In the genomic region with DNA sequence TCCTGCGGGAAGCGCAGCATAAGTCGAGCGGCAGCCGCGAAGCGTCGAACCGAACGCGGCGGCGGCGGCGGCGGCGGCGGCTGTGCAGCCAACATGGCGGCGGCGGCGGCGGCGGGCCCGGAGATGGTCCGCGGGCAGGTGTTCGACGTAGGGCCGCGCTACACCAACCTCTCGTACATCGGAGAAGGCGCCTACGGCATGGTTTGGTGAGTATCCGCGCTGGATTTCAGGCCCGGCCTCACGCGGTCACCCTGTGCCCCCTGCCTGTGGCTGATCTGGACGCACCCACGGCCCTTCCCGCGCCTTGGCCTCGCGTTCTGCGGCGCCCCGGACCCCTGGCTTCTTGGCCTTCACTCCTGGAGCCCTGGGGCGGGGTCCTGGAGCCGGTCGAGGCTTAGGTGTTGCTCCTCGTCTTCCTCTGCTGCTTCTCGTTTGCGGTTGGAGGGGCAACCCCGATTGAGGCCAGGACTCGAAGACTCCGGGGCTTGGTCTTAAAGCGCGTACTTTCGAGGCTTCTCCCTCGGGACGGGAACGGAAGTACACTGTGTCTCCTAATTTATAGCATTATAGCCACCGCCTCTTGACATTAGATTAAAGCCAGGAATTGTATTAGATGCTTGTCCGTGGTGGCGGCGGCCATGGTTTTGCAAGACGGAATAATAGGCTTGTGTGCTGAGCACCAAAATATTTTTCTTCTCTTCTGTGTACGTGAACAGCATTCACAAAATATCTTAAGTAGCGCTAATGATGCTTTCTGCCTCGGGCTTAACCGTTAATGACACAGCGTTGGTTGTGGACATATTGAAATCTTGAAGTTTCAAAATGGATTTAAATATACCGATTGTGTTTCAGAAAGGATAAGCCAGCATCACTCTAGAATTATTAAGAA, we compare ENCODE assay signal across 8 mouse cellular contexts. TPM values are rescaled to one million over a fixed set of nuclear protein-coding genes. Genes with fewer than 3 reads are reported as not detected.
A peak's percentile ranks its signal among the peaks of the same experiment; 100 is the strongest.
DNase-seq lines count a peak whose midpoint lies in the region; ATAC-seq and TF ChIP-seq lines count a peak whose summit lies in the region.

No protein-coding gene starts in this region.

- under 1% methylated on average over 75 of the region's 75 CpGs for WGBS in large intestine, adult 2 months

- peak overlapping the region; percentile 88 for H3K4me3 ChIP-seq in layer of hippocampus, adult 2 months

- intact Hi-C loops in heart, postnatal 25 days (cut with DNase I): no loop called here

- DNase-seq in layer of hippocampus, adult 2 months (ENCODE audit: low spot score in 2 of 2): no peak
- DNase-seq in layer of hippocampus, adult 9-11 months: no peak
- peak; percentile 81 for DNase-seq in adrenal gland, adult 2 months
- DNase-seq in heart, postnatal 25 days (ENCODE audit: low spot score): peak; percentile 40
- peak; percentile 28 for DNase-seq in large intestine, adult 2 months (ENCODE audit: low read depth, low spot score)
- DNase-seq in spleen, postnatal 4 days (ENCODE audit: low spot score in 2 of 2): peak; percentile 64 to 83

- TF ChIP-seq CTCF in layer of hippocampus, adult 2 months (conservative IDR thresholded peaks at IDR 0.05): no peak

- ATAC-seq in erythroid progenitor cell, adult 5-6 weeks (replicated peaks; ENCODE audit: low FRiP score, poor library complexity, severe bottlenecking): peak; percentile 55
- peak; percentile 31 for ATAC-seq in megakaryocyte, adult 5-6 weeks (ENCODE audit: poor library complexity, severe bottlenecking)

- peak overlapping the region; percentile 97 for H3K27ac ChIP-seq in layer of hippocampus, adult 2 months

RNA-seq across cellular contexts. Expression of gene Mapk1, which starts 0.6 kb away (rescaled TPM):
- 100 to 1,000 TPM; 522 to 547 TPM for total RNA-seq in layer of hippocampus, adult 2 months (2021)
- total RNA-seq in adrenal gland, adult 2 months (2021): 100 to 1,000 TPM; 178 to 206 TPM
- polyA plus RNA-seq in adrenal gland, adult 2 months (2012; rRNA removed): 45.2 and 62.7 TPM in 2 replicates
- total RNA-seq in erythroid progenitor cell, adult 5-6 weeks (2015; ENCODE audit: low replicate concordance): 81.7 and 109 TPM in 2 replicates
- 113 and 116 TPM in 2 replicates for total RNA-seq in erythroid progenitor cell, adult 5-6 weeks (2017; ENCODE audit: low replicate concordance)
- total RNA-seq in heart, postnatal 25 days (2021): 100 to 1,000 TPM in 1 of 2 experiments, 10 to 100 TPM in 1; 99.1 to 108 TPM
- polyA plus RNA-seq in large intestine, adult 2 months (2012; rRNA removed): 74.6 and 108 TPM in 2 replicates
- total RNA-seq in megakaryocyte, adult 5-6 weeks (2015): 109 and 111 TPM in 2 replicates
- 114 and 121 TPM in 2 replicates for total RNA-seq in megakaryocyte, adult 5-6 weeks (2017)

Comparison
In these comparisons a context has a peak if more than half of its experiments do, and no peak if none do; other contexts are left out.
1. DNase-seq: peak in adrenal gland, adult 2 months (single experiment), heart, postnatal 25 days (single experiment), large intestine, adult 2 months (single experiment) and spleen, postnatal 4 days (2 of 2); none in layer of hippocampus, adult 2 months (0 of 2) and layer of hippocampus, adult 9-11 months (single experiment).